Mouse (Mus musculus) cerebellum, postnatal 4 days (tissue): Measurements from ENCODE around the gene Cnot4.
A peak's percentile ranks its signal among the peaks of the same experiment; 100 is the strongest.

ENCODE experiments used
- DNase-seq, 2 experiments: peaks; one replicate each; pipeline ENCODE4 v3.0.0; 2022; ENCODE audit warnings: low spot score in 2 of 2, mixed read lengths in 1 of 2

Gene Cnot4

DNA sequence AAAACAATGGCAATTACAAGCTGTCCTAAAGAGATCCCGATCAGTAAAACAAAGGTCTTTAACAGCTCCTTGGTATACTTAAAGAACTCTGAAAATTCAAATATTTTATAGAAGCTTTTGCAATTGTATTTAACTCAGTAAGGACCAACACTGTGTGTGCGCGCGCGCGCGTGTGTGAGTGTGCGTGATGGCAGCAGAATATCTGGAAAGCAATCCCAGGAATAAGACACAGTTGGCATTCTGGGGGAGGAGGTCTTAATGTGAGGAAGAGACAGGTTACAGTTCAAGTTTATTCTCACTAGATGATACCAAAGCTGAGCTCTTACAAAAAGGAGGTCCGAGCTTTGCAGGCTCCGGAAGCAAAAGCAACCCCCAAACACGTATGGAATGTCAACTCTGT, 100.2 kb downstream of the Cnot4 start:
- DNase-seq = no peak

DNA sequence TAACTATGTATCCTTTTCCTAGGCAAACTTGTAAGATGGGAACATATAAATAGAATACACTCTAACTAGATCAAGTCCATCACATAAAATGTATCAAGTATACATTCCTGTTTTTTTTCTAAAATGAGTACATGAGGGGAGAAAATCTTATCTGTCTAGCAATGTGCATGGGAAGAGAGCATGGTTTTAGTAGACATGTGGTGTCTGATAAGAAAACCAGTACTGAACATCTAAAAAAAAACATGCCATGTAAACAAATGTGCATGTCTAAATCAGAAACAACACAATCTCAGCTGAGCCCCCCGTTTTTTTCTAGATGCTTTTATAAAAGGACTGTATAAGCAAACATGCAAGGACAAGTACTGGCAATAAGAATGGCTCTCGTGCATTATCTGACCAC, 100.8 kb downstream of the Cnot4 start:
- no peak for DNase-seq

DNA sequence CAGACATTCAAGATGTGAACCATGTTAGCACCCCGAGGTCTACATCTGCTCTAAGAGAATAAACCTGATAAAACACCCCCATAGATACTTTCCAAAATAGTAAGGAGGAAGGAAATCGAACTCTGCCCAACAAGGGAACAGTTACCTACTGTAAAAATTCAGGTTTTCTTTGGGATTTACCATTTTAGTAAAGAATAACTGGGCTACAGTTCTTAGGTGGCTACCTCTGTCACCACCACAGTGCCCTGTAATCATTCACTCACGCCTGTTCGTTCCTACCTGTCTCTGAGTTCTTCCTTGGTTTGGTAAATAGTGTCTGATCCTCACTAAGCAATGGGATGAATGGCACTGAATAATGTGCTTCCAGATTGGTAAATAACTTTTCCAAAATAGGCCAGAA, 102.7 kb downstream of the Cnot4 start:
- no peak for DNase-seq

DNA sequence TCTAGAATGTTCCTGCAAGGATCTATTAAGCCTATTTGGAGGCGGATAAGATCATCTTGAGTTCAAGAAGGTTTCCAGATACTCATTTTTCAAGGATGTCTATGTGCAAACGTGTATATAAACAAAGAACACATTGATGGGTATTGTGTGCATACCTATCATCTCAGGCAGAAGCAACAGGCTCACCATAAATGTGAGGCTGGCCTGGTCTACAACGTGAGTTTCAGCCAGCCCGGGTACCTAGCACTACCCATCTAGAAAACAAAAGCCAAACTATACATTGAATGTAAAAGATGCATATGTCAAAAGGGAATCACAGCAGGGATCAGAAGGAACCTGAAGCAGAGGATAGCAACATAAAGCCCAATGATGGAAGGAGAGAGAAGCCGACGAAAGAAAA, 103.3 kb downstream of the Cnot4 start:
- no peak for DNase-seq

DNA sequence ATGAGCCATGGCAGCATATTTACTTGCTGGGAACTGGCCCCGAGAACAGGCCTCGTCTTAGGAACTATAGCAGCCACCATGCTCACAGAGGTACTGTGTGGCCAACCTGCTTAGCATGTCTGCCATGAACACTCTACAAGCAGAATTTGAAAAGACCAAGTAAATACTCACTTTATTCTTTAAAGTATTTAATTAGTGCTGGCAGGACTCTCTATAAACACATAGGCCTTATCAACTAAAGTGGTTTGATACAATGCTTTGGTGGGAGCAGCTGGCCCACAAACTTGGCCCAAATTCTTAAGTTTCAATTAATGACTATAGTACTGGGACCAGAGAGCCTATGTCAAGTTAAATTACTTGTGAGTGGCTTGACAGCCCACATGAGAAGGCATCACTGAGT, 105.5 kb downstream of the Cnot4 start:
- no peak for DNase-seq

DNA sequence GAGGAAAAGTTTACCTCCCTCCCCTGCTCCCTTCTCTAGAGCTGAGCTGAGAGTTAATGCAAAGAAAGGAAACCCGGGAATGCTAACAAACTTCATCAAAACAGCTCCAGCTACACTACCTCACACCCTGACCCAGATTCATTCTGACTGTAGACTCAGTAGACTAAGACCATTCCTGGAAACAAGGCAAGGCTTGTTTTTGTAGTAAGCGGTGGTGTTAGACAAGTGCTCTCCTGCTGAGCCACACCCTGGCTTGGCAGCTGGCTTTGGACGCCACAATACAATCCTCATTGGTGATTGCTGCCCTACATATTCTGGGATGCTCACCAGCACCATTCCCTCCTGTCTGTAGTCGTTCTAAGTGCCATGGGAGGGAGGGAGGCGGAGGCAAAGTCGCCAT, 106.3 kb downstream of the Cnot4 start:
- DNase-seq = no peak

DNA sequence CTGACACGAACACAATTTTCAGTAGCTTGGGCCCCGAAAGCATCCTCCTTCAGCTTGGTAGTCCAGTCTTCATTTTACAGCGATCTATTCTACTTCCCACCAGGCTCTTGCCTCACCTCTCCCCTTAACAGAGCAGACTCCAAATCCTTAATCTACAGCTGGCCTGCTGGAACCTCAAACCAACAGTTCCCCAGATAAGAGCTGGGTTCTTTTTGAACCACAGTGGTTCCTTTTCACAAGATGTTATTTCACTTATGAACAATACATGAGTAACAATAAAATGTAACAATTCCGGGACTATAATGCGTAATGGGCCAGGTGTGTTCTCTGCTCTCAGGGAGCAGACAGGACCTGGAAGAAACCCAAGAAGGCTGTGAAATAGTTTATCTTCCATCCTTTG, 116.9 kb downstream of the Cnot4 start:
- no peak for DNase-seq

DNA sequence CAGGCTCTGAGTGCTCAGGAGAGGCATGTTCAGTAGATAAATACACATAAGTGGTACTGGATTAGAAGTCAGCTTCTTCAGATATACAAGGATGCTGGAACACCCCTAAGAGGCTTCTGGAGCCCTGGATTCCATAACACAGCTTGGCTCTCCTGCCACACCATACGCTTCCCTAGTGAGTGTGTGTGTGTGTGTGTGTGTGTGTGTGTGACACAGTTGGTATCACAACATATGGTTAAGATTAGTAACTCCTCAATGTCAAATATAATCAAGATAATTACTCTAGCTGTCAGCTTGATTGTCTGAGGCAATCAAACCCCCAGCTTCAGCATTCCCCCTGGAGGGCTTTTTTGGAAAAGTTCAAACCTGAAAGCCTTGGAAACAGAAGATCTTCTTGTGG, 121.6 kb downstream of the Cnot4 start:
- no peak for DNase-seq

DNA sequence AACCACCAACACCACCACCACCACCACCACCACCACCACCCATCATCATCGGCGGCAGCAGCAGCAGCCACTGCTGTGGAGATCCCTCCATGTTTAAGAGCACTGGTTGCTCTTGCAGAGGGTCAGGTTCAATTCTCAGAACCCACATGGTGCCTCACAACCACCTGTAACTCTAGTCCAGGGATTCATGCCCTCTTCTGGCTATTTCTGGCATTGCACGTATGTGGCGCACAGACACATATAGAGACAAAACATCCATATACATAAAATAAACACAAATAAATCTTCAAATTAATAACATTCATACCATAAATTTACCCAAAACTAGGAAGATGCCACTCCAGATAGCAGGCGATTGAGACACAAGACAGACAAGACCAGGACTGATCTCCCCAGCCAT, 122.8 kb downstream of the Cnot4 start:
- no peak for DNase-seq

DNA sequence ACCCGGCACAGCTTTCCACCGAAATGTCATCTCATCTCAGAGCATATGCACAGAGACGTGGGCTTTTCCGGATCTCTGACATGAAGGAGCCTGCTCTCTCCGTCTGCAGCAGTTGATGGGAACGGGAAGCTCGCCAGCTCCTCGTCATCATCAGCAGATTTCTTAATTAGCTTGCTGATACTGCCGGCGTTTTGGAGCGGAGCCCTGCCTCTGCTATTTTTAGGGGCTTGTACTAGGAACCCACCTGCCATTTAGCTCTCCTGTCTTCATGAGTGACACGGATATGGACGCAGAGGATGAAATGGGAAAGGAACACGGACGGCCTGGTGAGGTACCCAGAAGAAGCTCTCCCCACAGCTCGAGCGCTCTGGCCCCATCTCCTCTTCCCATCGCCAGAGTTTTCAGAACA, 131.3 kb downstream of the Cnot4 start:
- DNase-seq = peak in 1 of 2 experiments; percentile 54

DNA sequence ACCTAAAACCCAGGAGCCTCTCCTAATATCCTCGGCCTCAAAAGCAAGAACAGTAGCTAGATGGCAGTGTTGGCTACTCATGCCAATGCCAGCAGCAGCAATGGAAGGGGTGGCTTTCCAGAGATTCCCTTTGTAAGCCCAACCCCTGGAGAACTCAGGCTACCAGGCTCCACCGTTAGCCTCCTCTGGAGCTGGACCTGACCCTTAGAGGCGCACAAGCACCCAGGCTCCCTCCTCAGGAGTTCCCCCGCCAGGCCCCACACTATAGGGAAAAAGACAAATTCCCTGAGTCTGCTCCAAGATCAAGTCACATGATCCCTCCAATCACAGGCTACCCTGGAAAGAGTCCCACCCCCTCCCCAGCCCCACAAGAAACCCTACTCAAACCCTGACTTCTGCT, 134.4 kb downstream of the Cnot4 start:
- DNase-seq = peak in 1 of 2 experiments; percentile 23

DNA sequence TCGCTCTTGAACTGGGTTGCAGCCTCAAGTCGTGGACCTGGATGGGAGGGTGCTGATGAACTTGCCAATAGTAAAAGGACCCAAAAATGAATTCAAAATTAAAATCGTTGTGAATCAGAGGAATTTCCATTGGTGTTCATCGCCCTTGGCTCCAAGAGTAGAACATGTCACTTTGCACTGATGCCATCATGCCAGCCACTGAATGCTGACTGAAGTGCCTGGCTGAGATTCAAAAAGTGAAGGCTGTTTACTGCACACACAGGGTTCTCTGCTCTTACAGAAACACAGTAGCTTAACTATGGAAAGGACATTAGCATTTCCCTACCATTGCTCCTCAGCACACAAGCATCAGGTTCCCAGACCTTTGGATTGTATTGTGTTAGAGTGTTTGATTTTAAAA, 137.0 kb downstream of the Cnot4 start:
- DNase-seq = no peak

DNA sequence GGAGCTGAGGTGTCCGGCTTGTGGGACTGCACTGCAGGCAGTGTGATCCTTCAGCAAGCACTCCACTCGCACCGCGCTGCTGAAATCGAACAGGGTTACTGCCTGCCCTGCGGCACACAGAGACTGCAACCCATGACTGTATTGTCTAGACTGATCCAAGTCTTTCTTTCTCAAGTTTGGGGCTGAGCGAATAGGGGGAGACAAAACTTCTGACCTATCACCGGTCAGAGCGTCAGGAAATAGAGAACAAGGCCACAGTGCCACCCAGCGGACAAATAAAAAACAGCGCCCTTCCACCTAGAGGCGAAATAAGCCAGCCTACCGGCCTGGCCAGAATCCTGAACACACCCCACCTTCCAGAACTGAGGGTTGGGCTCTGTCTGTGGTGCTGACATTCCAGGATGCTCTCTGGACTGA, 138.3 kb downstream of the Cnot4 start:
- DNase-seq = peak; percentile 77 to 86

DNA sequence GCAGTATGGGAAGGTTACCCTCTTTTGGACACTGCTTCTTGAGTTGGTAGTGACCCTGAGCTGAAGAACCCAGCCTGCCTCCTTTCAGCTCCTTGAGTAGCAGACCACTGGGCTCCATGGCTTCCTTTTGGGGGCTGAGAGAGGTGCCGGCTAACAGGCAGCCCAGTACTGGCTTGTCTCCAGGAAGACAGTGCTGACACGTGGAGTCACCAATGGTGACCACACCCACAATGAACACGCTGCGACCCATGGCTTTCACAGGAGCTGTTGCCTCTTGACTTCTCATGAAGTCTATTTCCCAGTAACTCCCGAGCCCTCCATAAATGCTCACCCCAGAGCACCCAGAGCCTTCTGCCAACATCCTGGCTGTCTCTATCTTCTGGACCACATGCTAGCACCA, 138.8 kb downstream of the Cnot4 start:
- no peak for DNase-seq

DNA sequence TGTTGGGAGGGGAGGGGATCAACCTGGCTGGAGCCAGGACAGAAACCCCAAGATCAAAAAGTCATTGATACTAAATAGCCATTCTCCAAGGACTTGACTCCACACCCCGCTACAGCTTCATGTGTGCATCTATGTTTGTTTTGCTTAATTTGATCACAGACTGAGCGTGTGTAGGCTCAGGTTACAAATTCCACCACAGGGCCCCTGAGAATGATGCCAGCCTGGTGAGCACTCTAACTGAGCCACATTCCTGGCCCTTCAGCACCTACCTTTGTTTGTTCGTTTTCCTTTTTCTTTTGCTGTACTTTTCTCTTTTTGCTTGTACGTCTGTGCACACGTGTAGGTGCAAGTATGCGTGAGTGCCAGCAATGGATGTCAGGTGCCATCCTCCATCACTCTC, 144.3 kb downstream of the Cnot4 start:
- DNase-seq = no peak

DNA sequence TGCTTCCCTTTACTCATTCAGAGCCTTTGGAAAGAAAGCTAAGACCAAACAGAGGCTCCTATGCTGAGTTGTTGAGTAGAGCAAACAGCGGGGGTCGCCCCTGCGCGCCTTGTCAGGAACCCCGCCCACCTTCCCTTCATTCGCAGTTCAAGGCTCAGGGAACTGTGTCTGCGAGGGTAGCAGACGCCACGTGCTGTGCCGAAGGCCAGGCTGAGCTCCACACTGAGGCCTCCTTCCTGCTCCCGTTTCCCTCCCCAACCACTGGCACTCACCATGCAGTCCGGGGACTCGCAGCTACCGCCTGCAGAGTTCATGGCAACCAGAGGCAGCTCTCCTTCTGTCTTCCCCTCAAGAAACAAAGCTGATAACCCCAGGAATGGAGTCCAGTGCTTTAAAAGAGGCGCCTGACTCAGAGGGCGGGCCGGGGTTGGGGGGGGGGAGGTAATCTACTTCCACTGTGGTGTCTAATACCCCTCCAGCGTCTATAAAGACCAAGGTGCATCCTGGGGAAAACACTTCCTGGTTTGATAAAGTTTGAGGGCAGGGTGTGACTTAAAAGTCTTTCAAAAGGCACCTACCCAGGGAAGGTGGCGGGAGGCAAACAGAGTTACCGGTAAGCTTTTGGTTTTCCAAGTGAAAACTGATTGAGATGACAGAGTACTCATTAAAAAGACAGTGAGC, 145.3 kb downstream of the Cnot4 start, which contains the start of gene Slc23a4:
Slc23a4 (minus strand) TSS at position 324 of the 681 bp plus-strand sequence.
- DNase-seq = no peak

DNA sequence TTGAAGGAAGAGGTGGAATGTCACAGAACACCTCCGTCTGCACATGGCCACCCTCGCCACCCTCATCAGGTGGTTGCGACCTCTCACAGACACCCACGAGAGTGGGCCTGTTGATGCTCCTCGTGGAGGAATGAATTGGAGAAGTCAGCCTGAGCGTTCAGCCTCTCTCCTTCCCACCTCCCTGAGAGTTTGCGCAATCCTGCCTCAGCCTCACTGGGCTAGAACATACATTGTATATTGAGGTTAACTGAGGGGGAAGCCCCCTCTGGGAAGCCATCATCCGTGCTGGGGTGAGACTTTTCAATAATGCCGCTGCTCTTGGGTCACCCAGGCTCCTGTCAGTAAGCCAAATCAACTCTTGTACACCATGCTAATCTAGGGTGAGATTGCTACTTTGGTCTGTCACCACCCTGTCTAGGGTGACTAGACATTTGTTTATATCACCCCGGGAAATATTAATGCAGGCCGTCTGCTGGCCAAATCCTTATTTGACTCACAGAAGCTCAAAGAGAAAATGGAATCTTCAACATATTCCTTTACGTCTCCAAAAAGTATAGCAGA, 146.4 kb downstream of the Cnot4 start:
- no peak for DNase-seq

DNA sequence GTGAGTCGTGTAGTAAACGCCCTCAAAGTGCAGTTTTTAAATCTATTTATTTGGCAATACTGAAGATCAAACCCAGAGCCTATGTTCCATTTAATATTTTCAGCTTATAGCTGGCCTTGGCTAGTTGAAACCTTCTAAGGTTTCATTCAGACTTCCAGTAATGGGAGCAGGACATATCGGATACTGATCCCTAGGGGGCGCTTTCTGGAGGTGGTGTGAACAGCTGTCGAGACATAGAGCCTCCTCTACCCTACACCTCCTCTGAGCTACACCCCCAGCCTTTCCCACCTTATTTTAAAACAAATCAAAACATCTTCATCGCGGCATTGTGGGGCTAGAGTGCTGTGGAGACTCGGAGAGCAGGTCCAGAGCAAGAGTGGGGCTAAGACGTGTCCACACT, 152.9 kb downstream of the Cnot4 start:
- no peak for DNase-seq

DNA sequence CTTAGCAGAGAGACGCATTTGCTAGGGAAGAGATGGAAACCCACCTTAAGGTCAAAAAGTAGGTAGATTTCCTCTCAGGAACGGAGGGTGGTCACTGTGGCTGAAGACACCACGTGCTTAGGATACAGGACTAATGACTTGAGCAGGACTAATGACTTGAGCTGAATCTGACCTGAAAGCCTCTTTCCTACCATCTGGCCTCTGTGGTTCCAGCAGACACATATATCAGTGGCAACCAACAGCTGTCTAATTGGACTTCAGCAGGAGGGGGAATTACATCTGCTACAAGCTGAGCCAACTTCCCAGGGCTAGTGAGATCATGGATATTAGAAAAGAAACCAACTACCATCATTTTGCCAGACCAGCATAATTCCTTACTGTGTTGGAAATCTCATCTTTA, 154.2 kb downstream of the Cnot4 start:
- DNase-seq = no peak
